Mouse (Mus musculus): ENCODE data around the gene Prr32.

Prr32 gene

GRCm38 (mm10) chrX:45090604-45091003 is at the start of gene Prr32:
Prr32 (plus strand) TSS chrX:45090904.
- DNase-seq: no peak

All from spleen, adult 18-20 months (tissue).